Mouse (Mus musculus) forebrain, embryonic 16.5 days (tissue): ENCODE results near the gene Mapk8. TPM values are rescaled to one million over a fixed set of nuclear protein-coding genes. Genes with fewer than 3 reads are reported as not detected.
A peak's percentile ranks its signal among the peaks of the same experiment; 100 is the strongest.

ENCODE experiments used
- ATAC-seq: fragments of 200-750 bp; cut with Nextera tagmentation; 2 replicates; pipeline ENCODE4 v1.8.0; 2017; ENCODE audit warnings: mild to moderate bottlenecking, moderate library complexity
- H3K27ac ChIP-seq: fragments of 300-500 bp; sonication (generic); 2 replicates; pipeline ENCODE4 v1.5.1; 2014; ENCODE audit warnings: low read length, control low read depth
- H3K27me3 ChIP-seq: fragments of 300-500 bp; sonication (generic); replicated peaks from 2 replicates; pipeline ENCODE4 v1.6.1; 2014; ENCODE audit warnings: low read length; ENCODE audit not compliant: control insufficient read depth, insufficient read depth
- H3K36me3 ChIP-seq: fragments of 300-500 bp; sonication (generic); 2 replicates; pipeline ENCODE4 v1.6.1; 2014; ENCODE audit not compliant: control insufficient read depth, insufficient read depth
- H3K4me1 ChIP-seq: fragments of 300-500 bp; sonication (generic); replicated peaks from 2 replicates; pipeline ENCODE4 v1.6.1; 2014; ENCODE audit warnings: low read length; ENCODE audit not compliant: control insufficient read depth, insufficient read depth
- H3K4me2 ChIP-seq: fragments of 300-500 bp; sonication (generic); 2 replicates; pipeline ENCODE4 v1.6.1; 2014; ENCODE audit warnings: mild to moderate bottlenecking, low read length, control low read depth
- H3K4me3 ChIP-seq: fragments of 300-500 bp; sonication (generic); replicated peaks from 2 replicates; pipeline ENCODE4 v1.5.1; 2014; ENCODE audit warnings: mild to moderate bottlenecking, low read length, control low read depth
- H3K9ac ChIP-seq: fragments of 300-500 bp; sonication (generic); replicated peaks from 2 replicates; pipeline ENCODE4 v1.6.1; 2014; ENCODE audit warnings: low read depth, low read length, control low read depth
- H3K9me3 ChIP-seq: fragments of 300-500 bp; sonication (generic); 2 replicates; pipeline ENCODE4 v1.6.1; 2016; ENCODE audit warnings: low read length; ENCODE audit not compliant: control insufficient read depth
- WGBS: fragments of 180-500 bp; shearing (Covaris S2); extraction: QIAGEN DNeasy Blood & Tissue Kit; methylation state at CpG from one replicate; pipeline ENCODE4 v1.1.7; 2014; 5-methylcytosine and 5-hydroxymethylcytosine counted together
- polyA plus RNA-seq: library from polyadenylated mRNA; unstranded; fragments of >200 nt; fragmentation: Nextera tagmentation; extraction: Ambion mirVana; gene quantifications from 2 replicates; pipeline ENCODE4 v1.2.1, GENCODE M21; 2015

Gene Mapk8
- polyA plus RNA-seq, 1 experiment from 2014 or later: 39.8 TPM

- Histone ChIP-seq H3K27ac (no peak overlapping the region), H3K36me3 (no peaks in the 10 kb centered on the region), H3K4me2 (no peak overlapping the region), H3K4me1 (no peaks in the 10 kb centered on the region), H3K4me3 (no peak overlapping the region), H3K9me3 (no peaks in the 10 kb centered on the region), H3K27me3 (no peaks in the 10 kb centered on the region), H3K9ac (no peak overlapping the region)
- no peak for ATAC-seq
- 89% methylated on average over 14 of the region's 14 CpGs for WGBS
Measured at GRCm38 (mm10) chr14:33343131-33343725, 103.7 kb downstream of the Mapk8 start.

GRCm38 (mm10) chr14:33338684-33339083 is 108.3 kb downstream of the Mapk8 start:
- Histone ChIP-seq H3K27me3 (no peaks in the 10 kb centered on the region), H3K27ac (no peak overlapping the region), H3K9ac (no peak overlapping the region), H3K4me1 (no peaks in the 10 kb centered on the region), H3K4me2 (no peak overlapping the region), H3K9me3 (no peaks in the 10 kb centered on the region), H3K36me3 (no peaks in the 10 kb centered on the region), H3K4me3 (no peak overlapping the region)
- ATAC-seq: no peak
- 73% methylated on average over 5 of the region's 5 CpGs for WGBS

- H3K27me3 ChIP-seq: no peaks in the 10 kb centered on the region
- H3K4me2 ChIP-seq: no peak overlapping the region
- H3K4me3 ChIP-seq: no peak overlapping the region
- 84% methylated on average over 6 of the region's 6 CpGs for WGBS
- no peak overlapping the region for H3K27ac ChIP-seq
- H3K36me3 ChIP-seq: no peaks in the 10 kb centered on the region
- H3K4me1 ChIP-seq: no peaks in the 10 kb centered on the region
- no peak overlapping the region for H3K9ac ChIP-seq
- no peaks in the 10 kb centered on the region for H3K9me3 ChIP-seq
- ATAC-seq: no peak
Measured at GRCm38 (mm10) chr14:33335733-33336132, 111.2 kb downstream of the Mapk8 start.

GRCm38 (mm10) chr14:33334402-33334801 is 112.6 kb downstream of the Mapk8 start:
- Histone ChIP-seq H3K4me2 (no peak overlapping the region), H3K9ac (no peak overlapping the region), H3K36me3 (no peaks in the 10 kb centered on the region), H3K9me3 (no peaks in the 10 kb centered on the region), H3K4me3 (no peak overlapping the region), H3K4me1 (no peaks in the 10 kb centered on the region), H3K27me3 (no peaks in the 10 kb centered on the region), H3K27ac (no peak overlapping the region)
- ATAC-seq: no peak
- WGBS: 79% methylated on average over 4 of the region's 4 CpGs

- Histone ChIP-seq H3K27ac (no peak overlapping the region), H3K9me3 (no peaks in the 10 kb centered on the region), H3K36me3 (no peaks in the 10 kb centered on the region), H3K4me3 (no peak overlapping the region), H3K4me1 (no peaks in the 10 kb centered on the region), H3K9ac (no peak overlapping the region), H3K27me3 (no peaks in the 10 kb centered on the region), H3K4me2 (no peak overlapping the region)
- 86% methylated on average over 4 of the region's 4 CpGs for WGBS
- ATAC-seq: no peak
Measured at GRCm38 (mm10) chr14:33333833-33334232, 113.1 kb downstream of the Mapk8 start.

GRCm38 (mm10) chr14:33331627-33332026 is 115.3 kb downstream of the Mapk8 start:
- Histone ChIP-seq H3K4me2 (no peak overlapping the region), H3K27me3 (no peaks in the 10 kb centered on the region), H3K27ac (no peak overlapping the region), H3K9ac (no peak overlapping the region), H3K36me3 (no peaks in the 10 kb centered on the region), H3K4me1 (no peaks in the 10 kb centered on the region), H3K4me3 (no peak overlapping the region), H3K9me3 (no peaks in the 10 kb centered on the region)
- WGBS: 51% methylated on average over 4 of the region's 4 CpGs
- ATAC-seq: no peak

- no peaks in the 10 kb centered on the region for H3K4me1 ChIP-seq
- WGBS: 71% methylated on average over 4 of the region's 4 CpGs
- H3K36me3 ChIP-seq: no peaks in the 10 kb centered on the region
- no peaks in the 10 kb centered on the region for H3K9me3 ChIP-seq
- no peak overlapping the region for H3K4me2 ChIP-seq
- H3K27ac ChIP-seq: no peak overlapping the region
- no peak overlapping the region for H3K4me3 ChIP-seq
- no peak for ATAC-seq
- H3K27me3 ChIP-seq: no peaks in the 10 kb centered on the region
- no peak overlapping the region for H3K9ac ChIP-seq
Measured at GRCm38 (mm10) chr14:33330986-33331385, 116.0 kb downstream of the Mapk8 start.

GRCm38 (mm10) chr14:33329297-33329805 is 117.6 kb downstream of the Mapk8 start:
- WGBS: 87% methylated on average over 5 of the region's 5 CpGs
- Histone ChIP-seq H3K9ac (no peak overlapping the region), H3K27me3 (no peaks in the 10 kb centered on the region), H3K4me1 (no peaks in the 10 kb centered on the region), H3K4me3 (no peak overlapping the region), H3K9me3 (no peaks in the 10 kb centered on the region), H3K36me3 (no peaks in the 10 kb centered on the region), H3K27ac (no peak overlapping the region), H3K4me2 (no peak overlapping the region)
- no peak for ATAC-seq

GRCm38 (mm10) chr14:33328369-33328768 is 118.6 kb downstream of the Mapk8 start:
- ATAC-seq: peak; percentile 55
- no peaks in the 10 kb centered on the region for H3K36me3 ChIP-seq
- WGBS: 35% methylated on average over 5 of the region's 5 CpGs

More at GRCm38 (mm10) chr14:33328369-33328768, 118.6 kb downstream of the Mapk8 start:
- H3K4me3 ChIP-seq: no peak overlapping the region
- no peak overlapping the region for H3K4me2 ChIP-seq
- H3K27me3 ChIP-seq: no peaks in the 10 kb centered on the region
- no peaks in the 10 kb centered on the region for H3K9me3 ChIP-seq
- H3K9ac ChIP-seq: no peak overlapping the region
- H3K4me1 ChIP-seq: no peaks in the 10 kb centered on the region
- H3K27ac ChIP-seq: no peak overlapping the region
